Mouse (Mus musculus) heart, embryonic 10.5 days (tissue): Measurements from ENCODE around the gene Olfr1311. TPM values are rescaled to one million over a fixed set of nuclear protein-coding genes. Genes with fewer than 3 reads are reported as not detected.
"Not testable (repeated sequence)": the region's sequence is repeated elsewhere in the genome, so short reads cannot be mapped to it uniquely, and the experiment has no call there.

Experiments used
- DNase-seq: peaks from one replicate; pipeline ENCODE4 v3.0.0-alpha.2; 2017; ENCODE audit warnings: low spot score
- H3K27ac ChIP-seq: fragments of 300-500 bp; sonication (generic); 2 replicates; pipeline ENCODE4 v1.5.1; 2016; ENCODE audit warnings: mild to moderate bottlenecking
- H3K27me3 ChIP-seq: fragments of 300-500 bp; sonication (generic); 2 replicates; pipeline ENCODE4 v1.6.1; 2016; ENCODE audit warnings: mild to moderate bottlenecking; ENCODE audit not compliant: poor library complexity, insufficient read depth, severe bottlenecking
- H3K36me3 ChIP-seq: fragments of 300-500 bp; sonication (generic); 2 replicates; pipeline ENCODE4 v1.6.1; 2016; ENCODE audit warnings: mild to moderate bottlenecking, moderate library complexity
- H3K4me1 ChIP-seq: fragments of 300-500 bp; sonication (generic); 2 replicates; pipeline ENCODE4 v1.6.1; 2016; ENCODE audit warnings: mild to moderate bottlenecking
- H3K4me3 ChIP-seq: fragments of 300-500 bp; sonication (generic); 2 replicates; pipeline ENCODE4 v1.5.1; 2016; ENCODE audit warnings: mild to moderate bottlenecking, moderate library complexity
- H3K9me3 ChIP-seq: fragments of 300-500 bp; sonication (generic); 2 replicates; pipeline ENCODE4 v1.6.1; 2016; ENCODE audit warnings: mild to moderate bottlenecking, moderate library complexity
- WGBS: fragments of 180-500 bp; shearing (Covaris S2); methylation state at CpG from one replicate; pipeline ENCODE4 v1.1.7; 2016; 5-methylcytosine and 5-hydroxymethylcytosine counted together
- polyA plus RNA-seq: library from polyadenylated mRNA; unstranded; fragments of >200 nt; fragmentation: Nextera tagmentation; extraction: Ambion mirVana; gene quantifications from 2 replicates; pipeline ENCODE4 v1.2.1, GENCODE M21; 2016

The Olfr1311 gene
- not detected in 2 replicates for polyA plus RNA-seq

DNA sequence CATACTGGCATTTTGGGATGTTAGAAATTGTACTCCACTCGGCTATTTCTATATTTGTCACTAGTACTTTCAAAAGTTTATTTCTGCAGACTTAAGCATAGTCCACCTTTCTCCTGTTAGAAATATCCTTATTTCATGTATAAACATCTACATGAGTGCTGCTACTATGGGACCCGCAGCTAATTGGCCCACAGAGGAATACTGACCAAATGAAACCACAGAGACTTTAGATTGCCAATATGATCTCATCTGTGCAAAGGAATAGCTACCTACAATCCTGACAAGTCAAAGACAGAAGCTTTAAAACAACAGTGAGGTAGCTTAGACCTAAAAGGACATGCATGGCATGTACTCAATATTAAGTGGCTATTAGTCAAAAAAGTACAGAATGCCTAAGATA lies at the start of gene Olfr1311:
Gene Olfr1311, minus strand, starts transcription at position 101 of the 400 bp plus-strand sequence.
- H3K27me3 ChIP-seq: no peaks in the 10 kb centered on the region
- no peaks in the 10 kb centered on the region for H3K4me1 ChIP-seq
- no peak within 1 kb of the TSS for H3K4me3 ChIP-seq
- WGBS: 78% methylated on average over 2 of the region's 2 CpGs
- DNase-seq: no peak
- H3K27ac ChIP-seq: no peak within 1 kb of the TSS
- no peaks in the 10 kb centered on the region for H3K9me3 ChIP-seq
- H3K36me3 ChIP-seq: no peaks in the 10 kb centered on the region

DNA sequence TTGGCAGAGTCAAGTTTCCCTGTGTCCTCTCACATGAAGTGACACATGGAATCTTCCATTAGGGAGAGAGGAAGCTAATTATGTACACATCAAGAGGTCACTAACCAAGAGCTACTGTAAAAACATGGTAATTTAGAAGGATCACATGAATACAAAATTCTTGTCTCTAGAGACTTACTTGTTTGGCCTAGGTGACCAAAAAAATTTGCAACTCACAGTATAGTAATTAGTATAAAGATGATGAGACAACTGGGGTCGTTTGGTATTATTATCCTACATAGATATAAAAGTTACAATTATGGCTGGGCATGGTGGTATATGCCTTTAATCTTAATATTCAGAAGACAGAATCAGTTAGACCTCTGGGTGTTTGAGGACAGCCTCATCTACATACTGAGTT lies 25.9 kb upstream of the Olfr1311 start, which contains the start of gene Olfr1312:
Gene Olfr1312, minus strand, starts transcription at position 101 of the 400 bp plus-strand sequence.
- Histone ChIP-seq H3K36me3 (no peaks in the 10 kb centered on the region), H3K9me3 (no peaks in the 10 kb centered on the region), H3K27ac (no peak within 1 kb of the TSS), H3K27me3 (no peaks in the 10 kb centered on the region), H3K4me1 (no peaks in the 10 kb centered on the region), H3K4me3 (no peak within 1 kb of the TSS)
- no peak for DNase-seq
- 39% methylated on average over 1 of the region's 1 CpGs for WGBS

DNA sequence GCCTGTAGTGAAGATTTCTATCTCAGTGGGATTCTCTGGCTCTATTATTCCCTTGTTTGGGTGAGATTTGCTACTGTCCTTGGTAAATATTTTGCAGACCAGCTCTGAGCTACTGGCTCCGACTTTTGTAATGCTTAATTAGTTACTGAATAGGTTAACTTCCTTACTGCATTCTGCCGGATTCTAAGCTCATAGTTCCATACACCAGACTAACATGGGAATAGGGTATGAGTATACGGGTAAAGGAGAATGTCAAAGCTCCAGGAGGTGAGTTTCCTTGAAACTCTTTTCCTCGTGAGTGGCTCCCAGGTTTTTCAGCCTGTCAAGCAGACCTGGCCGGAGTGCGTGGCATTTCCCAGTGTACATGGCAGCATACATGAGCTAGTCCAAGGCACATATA lies 2.8 kb upstream of the Olfr1311 start:
- not testable (repeated sequence) for H3K4me1 ChIP-seq, H3K27ac ChIP-seq, H3K9me3 ChIP-seq, H3K4me3 ChIP-seq, H3K27me3 ChIP-seq, DNase-seq, H3K36me3 ChIP-seq
- 41% methylated on average over 6 of the region's 6 CpGs for WGBS

DNA sequence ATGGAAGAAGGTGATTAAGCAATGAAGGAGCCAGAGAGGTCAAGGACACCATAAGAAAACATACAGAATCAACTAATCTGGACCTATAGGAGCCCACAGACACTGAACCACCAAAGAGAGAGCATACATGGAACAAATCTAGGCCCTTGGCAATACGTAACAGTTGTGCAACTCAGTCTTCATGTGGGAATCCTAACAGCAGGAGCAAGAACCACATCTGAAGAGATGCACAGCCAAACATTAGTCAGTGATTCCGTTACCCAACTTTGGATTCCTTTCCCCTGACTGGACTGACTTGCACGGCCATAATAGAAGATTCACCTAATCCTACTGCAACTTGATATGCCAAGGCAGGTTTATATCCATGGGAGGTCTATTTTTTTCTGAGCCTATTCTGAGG lies 9.3 kb downstream of the Olfr1311 start:
- Histone ChIP-seq H3K4me1 (no peaks in the 10 kb centered on the region), H3K27ac (no peak overlapping the region), H3K27me3 (no peaks in the 10 kb centered on the region), H3K4me3 (no peak overlapping the region), H3K9me3 (no peaks in the 10 kb centered on the region), H3K36me3 (no peaks in the 10 kb centered on the region)
- WGBS: 81% methylated on average over 3 of the region's 3 CpGs
- no peak for DNase-seq

DNA sequence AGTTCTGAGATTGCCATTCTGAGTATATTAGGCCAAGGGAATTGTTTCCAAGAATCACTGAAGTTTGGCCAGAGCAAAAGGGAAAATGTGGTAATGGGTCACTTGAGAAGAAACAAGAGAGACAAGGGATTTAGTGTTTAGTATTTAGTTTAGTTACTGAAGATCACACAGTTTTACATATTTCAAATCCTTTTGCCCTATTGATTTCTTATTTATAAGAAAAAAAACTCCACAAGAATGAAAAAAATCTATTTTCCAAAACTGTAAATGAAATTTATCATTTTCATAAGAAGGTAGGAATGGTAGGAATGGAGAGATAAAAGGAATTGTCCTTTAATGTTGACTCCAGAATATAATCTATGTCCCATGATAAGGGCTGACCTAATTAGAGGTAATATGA lies 11.6 kb downstream of the Olfr1311 start, which contains the start of gene Olfr1310:
Gene Olfr1310, minus strand, starts transcription at position 101 of the 400 bp plus-strand sequence.
- no peak within 1 kb of the TSS for H3K27ac ChIP-seq
- no peaks in the 10 kb centered on the region for H3K4me1 ChIP-seq
- no peaks in the 10 kb centered on the region for H3K27me3 ChIP-seq
- H3K4me3 ChIP-seq: no peak within 1 kb of the TSS
- H3K36me3 ChIP-seq: no peaks in the 10 kb centered on the region
- no peak for DNase-seq
- H3K9me3 ChIP-seq: no peaks in the 10 kb centered on the region

DNA sequence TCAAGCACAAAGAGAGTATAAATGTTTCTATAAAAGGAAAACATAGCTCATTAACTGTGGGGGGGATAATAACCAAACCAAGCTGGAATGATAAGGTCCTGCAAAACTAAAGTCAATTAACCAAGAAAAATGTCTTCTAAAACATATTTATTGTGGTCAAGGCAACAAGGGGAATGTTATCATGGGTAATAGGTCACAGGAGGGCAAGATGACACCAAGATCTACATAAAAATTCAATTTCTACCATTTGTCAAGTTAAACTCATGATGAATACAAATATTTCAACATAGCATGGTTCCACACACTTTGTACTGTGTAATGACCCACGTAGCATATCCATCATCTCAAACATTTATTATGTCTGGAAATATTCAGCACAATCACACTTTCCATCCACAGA lies 34.0 kb downstream of the Olfr1311 start, which contains the start of gene Olfr1309:
Gene Olfr1309, minus strand, starts transcription at position 101 of the 400 bp plus-strand sequence.
- no peaks in the 10 kb centered on the region for H3K4me1 ChIP-seq

More for the DNA sequence above, 34.0 kb downstream of the Olfr1311 start, which contains the start of gene Olfr1309:
- no peaks in the 10 kb centered on the region for H3K9me3 ChIP-seq
- no peaks in the 10 kb centered on the region for H3K36me3 ChIP-seq
- H3K4me3 ChIP-seq: no peak within 1 kb of the TSS
- H3K27me3 ChIP-seq: no peaks in the 10 kb centered on the region
- no peak within 1 kb of the TSS for H3K27ac ChIP-seq
- 59% methylated on average over 1 of the region's 1 CpGs for WGBS
- DNase-seq: no peak

Other genes starting within 250 kb of the Olfr1311 start
- gene Olfr1302, start 247.0 kb downstream of the Olfr1311 start, polyA plus RNA-seq: not detected in 2 replicates
- not detected in 2 replicates for gene Olfr1303, start 204.1 kb downstream of the Olfr1311 start, polyA plus RNA-seq
- not detected in 2 replicates for gene Olfr1305, start 147.3 kb downstream of the Olfr1311 start, polyA plus RNA-seq
- gene Olfr1306, start 108.1 kb downstream of the Olfr1311 start, polyA plus RNA-seq: not detected in 2 replicates
- 0.01 TPM in 1 of 2 replicates, not detected in the other for gene Olfr1307, start 75.0 kb downstream of the Olfr1311 start, polyA plus RNA-seq
- not detected in 2 replicates for gene Olfr1308, start 59.5 kb downstream of the Olfr1311 start, polyA plus RNA-seq
- not detected in 2 replicates for gene Olfr1309, start 34.1 kb downstream of the Olfr1311 start, polyA plus RNA-seq
- gene Olfr1310, start 11.7 kb downstream of the Olfr1311 start, polyA plus RNA-seq: not detected in 2 replicates
- gene Olfr1312, start 25.8 kb upstream of the Olfr1311 start, polyA plus RNA-seq: not detected in 2 replicates
- not detected in 2 replicates for gene Olfr1313, start 53.4 kb upstream of the Olfr1311 start, polyA plus RNA-seq
- not detected in 2 replicates for gene Olfr1314, start 72.4 kb upstream of the Olfr1311 start, polyA plus RNA-seq
- gene Olfr1315-ps1, start 91.0 kb upstream of the Olfr1311 start, polyA plus RNA-seq: not detected in 2 replicates
- gene Olfr1316, start 110.6 kb upstream of the Olfr1311 start, polyA plus RNA-seq: not detected in 2 replicates
- gene Olfr1317, start 115.9 kb upstream of the Olfr1311 start, polyA plus RNA-seq: not detected in 2 replicates
- not detected in 2 replicates for gene Olfr1318, start 129.8 kb upstream of the Olfr1311 start, polyA plus RNA-seq
- gene Lpcat4, start 215.1 kb upstream of the Olfr1311 start, polyA plus RNA-seq: 22.0 and 23.0 TPM in 2 replicates
- 0.04 and 0.07 TPM in 2 replicates for gene Nutm1, start 234.9 kb upstream of the Olfr1311 start, polyA plus RNA-seq
- gene Nop10, start 237.5 kb upstream of the Olfr1311 start, polyA plus RNA-seq: 188 and 206 TPM in 2 replicates
- 9.5 and 10.4 TPM in 2 replicates for gene Slc12a6, start 241.4 kb upstream of the Olfr1311 start, polyA plus RNA-seq
- not detected in 2 replicates for gene Gm21985, start 241.9 kb upstream of the Olfr1311 start, polyA plus RNA-seq